Mouse (Mus musculus) brain, embryonic 14.5 days (tissue): ENCODE measurements around the gene Rassf5. TPM values are rescaled to one million over a fixed set of nuclear protein-coding genes. Genes with fewer than 3 reads are reported as not detected.

Experiments
- DNase-seq: peaks from one replicate; pipeline ENCODE4 v3.0.0-alpha.2; 2011; ENCODE audit warnings: low read depth
- CTCF ChIP-seq: fragments of 200-500 bp; IDR thresholded peaks from 2 replicates; pipeline ENCODE4 v1.5.1; 2012; ENCODE audit warnings: inconsistent platforms, mild to moderate bottlenecking, moderate library complexity, borderline replicate concordance; ENCODE audit not compliant: insufficient read depth, insufficient read length; ENCODE audit errors: extremely low read depth
- POLR2A ChIP-seq: fragments of 200-500 bp; IDR thresholded peaks from 2 replicates; pipeline ENCODE4 v1.6.1; 2012; ENCODE audit warnings: mild to moderate bottlenecking, inconsistent platforms, borderline replicate concordance; ENCODE audit not compliant: poor library complexity, insufficient read depth, insufficient read length, severe bottlenecking; ENCODE audit errors: extremely low read depth
- polyA plus RNA-seq: library from polyadenylated mRNA; depleted of rRNA; stranded (reverse); fragments of >200 nt; gene quantifications from 2 replicates; pipeline ENCODE4 v1.2.3, GENCODE M21; 2012; rRNA removed

Gene Rassf5
- polyA plus RNA-seq: 1.9 and 3.3 TPM in 2 replicates

DNA sequence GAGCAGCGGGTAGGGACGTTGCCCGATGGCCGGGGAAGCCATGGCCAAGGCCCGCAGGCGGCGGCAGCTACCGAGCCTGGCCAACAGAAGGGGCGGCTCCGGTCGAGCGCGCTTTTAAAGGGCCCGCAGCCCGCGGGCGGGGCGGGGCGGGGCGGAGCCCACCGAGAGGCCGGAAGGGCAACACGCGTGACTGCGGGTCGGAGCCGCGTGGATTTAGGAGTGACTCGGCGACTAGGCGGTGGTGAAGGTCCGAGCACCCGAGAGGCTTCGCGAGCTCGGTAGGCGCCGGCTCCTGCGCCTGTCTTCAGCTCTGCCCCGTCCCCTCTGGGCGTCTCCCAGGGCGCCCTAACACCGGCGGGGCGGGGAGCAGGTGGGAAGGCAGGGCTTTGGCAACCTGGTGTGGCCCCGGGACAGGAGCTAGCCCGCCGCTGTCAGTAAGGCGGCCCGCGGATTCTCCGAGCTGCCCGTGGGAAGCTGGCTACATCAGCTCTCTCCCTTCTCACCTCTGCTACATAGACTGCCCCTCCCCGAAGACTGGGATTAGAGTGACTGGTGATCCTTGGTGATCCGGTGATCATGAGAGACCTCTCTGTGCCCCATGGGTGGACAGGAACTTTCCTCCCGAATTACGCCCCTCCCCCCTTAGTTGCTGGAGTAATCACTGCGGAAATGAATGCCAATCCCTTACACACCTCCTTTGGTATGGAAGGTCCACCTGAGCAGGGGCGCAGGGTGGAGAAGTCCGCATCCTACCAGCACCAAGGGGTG lies at the start of gene Rassf5:
Gene Rassf5 (minus strand): TSS at position 170 of the 768 bp plus-strand sequence.
- DNase-seq: peak; percentile 51
- TF ChIP-seq CTCF (no peak), POLR2A (0 out of 2 replicates have a peak, but pooled peaks have one; percentile 22)

DNA sequence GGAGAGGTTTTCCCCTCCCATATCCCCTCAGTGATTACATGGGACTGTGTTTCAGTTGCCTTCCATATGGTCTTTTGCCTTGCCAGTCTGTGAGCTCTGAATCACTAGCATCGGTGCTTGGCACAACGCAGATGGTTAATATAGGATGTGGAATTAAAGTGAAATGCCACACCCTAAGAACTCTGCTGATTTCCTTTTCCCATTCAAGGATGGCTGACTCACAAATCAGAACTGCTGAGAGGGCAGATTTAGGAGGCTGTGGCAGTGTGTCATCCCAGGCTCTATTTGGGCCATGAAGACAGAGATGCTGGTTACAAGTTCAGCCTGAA lies 48.8 kb upstream of the Rassf5 start:
- TF ChIP-seq CTCF (no peak), POLR2A (no peak)
- DNase-seq: peak; percentile 72

DNA sequence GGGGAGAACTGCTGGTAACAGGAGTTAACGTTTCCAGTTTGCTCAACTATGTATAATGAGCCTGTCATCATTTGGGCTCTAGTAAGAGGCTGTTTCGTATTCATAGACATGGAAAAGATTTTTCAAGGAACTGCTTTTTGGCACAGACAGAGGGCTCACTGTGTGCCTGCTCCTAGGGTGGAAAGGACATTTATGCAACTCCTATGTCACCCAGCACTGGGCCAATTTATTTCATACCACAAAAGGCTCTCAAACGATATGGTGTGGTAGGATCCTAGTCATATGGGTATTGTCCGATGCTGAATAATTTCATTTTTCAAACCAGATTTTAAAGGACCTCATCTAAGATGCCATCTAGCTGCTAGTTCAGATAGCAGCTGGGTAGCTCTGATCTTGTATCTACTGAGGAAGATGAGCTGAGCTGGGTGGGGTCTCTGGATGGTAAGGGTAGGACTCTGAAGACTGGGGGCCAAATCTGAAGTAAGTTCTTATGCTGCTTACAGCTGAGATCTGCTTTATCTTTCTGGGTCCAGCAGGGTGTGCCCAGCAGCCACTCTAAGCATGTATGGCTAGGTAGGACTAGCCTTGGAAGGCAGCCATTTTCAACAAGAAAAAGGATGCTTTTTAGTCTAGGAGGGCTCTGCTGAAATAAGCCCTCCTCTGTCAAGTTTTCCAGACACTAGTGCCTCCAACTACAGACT lies 48.3 kb upstream of the Rassf5 start:
- no peak for DNase-seq
- TF ChIP-seq POLR2A (no peak), CTCF (no peak)

DNA sequence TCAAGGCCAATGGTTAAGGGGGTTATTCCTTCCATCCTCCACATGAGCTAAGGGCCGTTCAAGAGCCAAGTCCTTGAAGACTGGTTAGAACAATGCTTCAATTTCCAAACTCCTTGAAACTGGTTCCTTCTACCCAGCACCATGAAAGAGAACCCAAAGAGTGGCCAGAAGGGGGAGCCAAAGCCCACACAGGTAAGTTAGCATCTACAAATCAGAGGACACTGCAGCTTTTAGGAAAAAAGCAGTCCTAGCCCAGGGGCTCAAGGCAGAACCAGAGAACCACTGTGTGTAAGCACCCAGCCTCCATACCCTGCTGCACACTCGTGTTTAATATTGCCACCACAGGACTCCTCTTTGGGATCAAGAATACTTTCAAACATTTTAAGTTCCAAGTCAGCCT lies 45.6 kb upstream of the Rassf5 start:
- DNase-seq: peak; percentile 82
- TF ChIP-seq CTCF (peak; percentile 69; the same call in 1 of the 2 replicates), POLR2A (no peak)

DNA sequence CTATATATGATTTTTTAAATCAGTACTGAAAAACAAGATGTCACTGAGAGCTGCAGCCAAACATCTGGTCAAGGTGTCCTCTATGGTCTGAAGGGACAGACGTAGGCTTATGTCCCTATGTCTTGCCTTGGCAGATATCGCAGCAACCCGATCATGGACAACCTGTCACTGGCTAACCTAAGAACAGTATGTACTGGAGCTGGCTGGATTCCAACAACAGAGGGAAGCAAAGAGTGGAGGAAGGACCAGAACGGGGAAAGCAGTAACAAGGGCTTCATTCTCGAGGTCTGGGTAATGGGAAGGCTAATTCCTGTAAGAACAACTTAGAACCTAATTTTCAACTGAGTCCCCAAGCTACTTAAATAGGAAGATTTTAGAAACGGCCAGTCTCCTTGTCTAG lies 43.9 kb upstream of the Rassf5 start:
- TF ChIP-seq CTCF (no peak), POLR2A (no peak)
- no peak for DNase-seq

DNA sequence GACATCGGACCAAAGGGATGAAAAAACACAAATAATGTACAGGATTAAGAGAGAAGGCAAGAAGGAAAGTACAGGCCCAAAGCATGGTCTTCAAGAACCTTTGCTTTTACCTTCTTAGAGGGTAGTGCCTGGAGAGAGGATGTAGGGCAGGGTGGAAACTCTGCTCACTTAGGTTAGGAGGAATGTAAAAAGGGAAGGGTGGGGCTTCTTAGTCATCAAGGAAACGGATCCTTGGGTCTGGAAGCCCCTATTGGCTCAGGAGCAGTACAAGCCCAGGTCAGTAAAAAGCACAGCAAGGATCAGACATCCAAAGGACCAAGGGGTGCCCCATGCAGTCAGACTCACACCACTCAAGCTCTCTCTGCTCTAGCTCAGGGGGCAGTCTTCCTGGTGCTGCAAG lies 42.2 kb upstream of the Rassf5 start:
- TF ChIP-seq CTCF (no peak), POLR2A (no peak)

DNA sequence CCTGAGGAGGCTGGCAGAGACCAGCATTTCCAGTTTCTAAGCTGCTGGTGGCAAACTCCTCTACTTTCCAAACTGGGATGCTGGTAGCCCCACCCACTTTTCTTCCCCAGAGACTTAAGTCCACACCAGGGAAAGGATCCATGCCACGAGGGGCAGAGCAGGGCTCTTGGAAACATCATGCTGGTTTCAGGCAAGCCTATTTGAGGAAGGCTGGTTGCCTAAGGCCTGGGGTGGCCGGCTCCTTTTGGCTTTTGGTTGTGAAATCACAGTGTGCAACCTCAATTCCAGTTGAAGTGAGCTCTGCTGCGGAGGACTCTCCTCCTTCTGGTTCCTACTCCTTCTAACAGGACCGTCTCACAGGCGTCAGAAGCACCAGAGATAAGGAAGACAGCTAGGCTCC lies 41.7 kb upstream of the Rassf5 start:
- no peak for DNase-seq
- TF ChIP-seq POLR2A (no peak), CTCF (no peak)

More for the DNA sequence above, 42.2 kb upstream of the Rassf5 start:
- DNase-seq: no peak

DNA sequence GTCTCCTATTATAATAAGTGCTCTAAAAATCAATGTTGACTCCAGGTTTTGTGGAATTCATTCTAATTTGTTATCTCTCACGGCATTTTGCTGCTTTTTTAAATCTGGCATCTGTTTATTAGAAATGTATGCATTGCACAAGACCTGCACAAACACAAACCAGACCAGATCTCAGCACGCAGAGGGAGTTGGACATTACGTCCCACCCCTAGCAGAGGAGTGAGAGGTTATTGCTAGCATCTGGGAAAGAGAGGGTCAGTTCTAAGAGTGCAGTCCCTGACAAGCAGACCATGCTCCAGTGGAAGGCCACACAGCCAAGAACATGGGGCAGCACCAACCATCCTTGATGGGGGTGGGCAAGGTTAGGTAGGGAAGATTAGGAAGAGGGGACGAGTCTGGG lies 39.6 kb upstream of the Rassf5 start:
- DNase-seq: no peak
- TF ChIP-seq CTCF: no peak
- no peak for TF ChIP-seq POLR2A

DNA sequence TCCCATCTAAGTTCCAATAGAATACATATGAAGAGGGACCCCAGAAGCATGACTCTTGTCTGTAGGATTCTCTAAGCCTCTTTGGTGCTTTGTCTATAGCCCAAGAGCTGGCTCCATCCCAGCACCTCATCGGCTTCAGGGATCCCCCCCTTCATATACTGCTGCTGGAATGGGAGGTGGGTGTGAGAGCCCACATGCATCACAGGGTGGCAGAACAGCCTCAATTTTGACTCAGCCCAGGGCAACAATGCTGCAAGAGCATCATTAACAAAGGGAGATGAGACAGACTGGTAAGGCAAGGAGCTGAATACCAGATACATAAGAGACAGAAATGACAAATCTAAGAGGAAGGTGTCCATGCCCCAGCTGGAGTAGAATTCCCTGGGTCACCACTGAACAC lies 39.1 kb upstream of the Rassf5 start:
- peak; percentile 55 for DNase-seq
- TF ChIP-seq POLR2A (no peak), CTCF (peak; percentile 14; the same call in 1 of the 2 replicates)

DNA sequence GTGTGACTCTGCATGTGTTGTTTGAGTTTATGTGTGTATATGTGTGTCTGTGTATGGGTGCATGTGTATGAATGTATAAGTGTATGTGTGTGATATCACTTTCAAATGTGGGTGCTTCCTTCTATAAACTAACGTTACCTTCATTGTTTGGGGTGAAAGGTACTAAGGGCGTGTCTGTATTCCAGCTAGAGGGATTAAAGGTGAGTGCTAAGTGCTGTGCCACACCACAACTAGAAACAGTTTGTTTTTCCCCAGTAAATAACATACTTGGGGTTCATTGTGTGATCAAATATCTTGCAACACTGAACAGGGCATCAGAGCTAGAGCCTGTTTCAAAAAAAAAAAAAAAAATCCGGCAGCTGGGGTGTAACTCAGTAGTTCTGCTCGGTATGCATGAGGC lies 36.7 kb upstream of the Rassf5 start:
- DNase-seq: no peak
- TF ChIP-seq CTCF (no peak), POLR2A (no peak)

DNA sequence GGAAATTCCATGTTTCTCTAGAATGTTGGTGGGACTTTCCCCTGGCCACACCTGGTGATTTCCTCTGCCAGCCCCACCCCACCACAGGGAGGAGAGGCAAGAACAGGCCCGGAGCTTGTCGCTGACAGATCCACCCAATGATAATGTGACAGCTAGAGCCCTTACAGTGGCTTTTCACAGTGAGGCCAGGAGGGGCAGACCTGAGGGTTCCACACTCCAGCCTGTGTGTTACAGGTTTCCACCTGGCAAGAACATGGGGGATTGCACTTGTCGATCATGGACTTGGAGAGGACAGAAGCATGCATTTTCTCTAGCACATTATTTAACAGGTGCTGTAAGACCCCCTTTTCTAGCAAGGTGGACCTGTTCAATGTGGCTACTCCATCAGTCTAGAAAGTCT lies 35.2 kb upstream of the Rassf5 start:
- no peak for TF ChIP-seq CTCF
- no peak for TF ChIP-seq POLR2A
- DNase-seq: no peak

DNA sequence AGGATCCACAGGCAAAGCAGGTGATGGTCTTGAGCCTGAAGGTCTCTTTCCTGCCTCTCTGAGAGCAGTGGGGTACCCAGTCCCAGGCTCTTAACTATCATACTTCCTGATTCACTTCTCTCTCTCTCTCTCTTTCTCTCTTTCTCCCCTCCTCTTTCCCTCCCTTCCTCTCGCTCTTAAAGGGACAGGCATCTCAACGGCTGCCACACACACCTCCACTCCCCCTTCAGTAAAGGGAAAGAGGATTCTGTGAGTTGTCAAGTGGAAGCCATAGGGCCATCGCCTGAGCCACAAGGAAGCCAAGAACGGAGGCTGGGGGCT lies 34.4 kb upstream of the Rassf5 start, which contains the start of gene Ikbke:
Gene Ikbke (minus strand): TSS at position 151 of the 321 bp plus-strand sequence.
- TF ChIP-seq POLR2A (no peak), CTCF (no peak)
- no peak for DNase-seq
